Comparison of ENCODE assay signal across 27 mouse cellular contexts in genomic region chr11:81913071-81913470, GRCm38 (mm10). TPM values are rescaled to one million over a fixed set of nuclear protein-coding genes. Genes with fewer than 3 reads are reported as not detected.
DNase-seq lines count a peak whose midpoint lies in the region; ATAC-seq and TF ChIP-seq lines count a peak whose summit lies in the region.
"Had no signal": no experiment of that assay in that cellular context is flagged by ENCODE, and none has a peak within 500 bp of the region (broad histone marks: within the 10 kb centered on the region; RNA-seq: fewer than 3 reads in every experiment).

No protein-coding gene starts in this region.

- no peak for TF ChIP-seq RAD21 in CH12.LX (IDR thresholded peaks at IDR 0.05; ENCODE audit: low read depth, low read length)

- no peak overlapping the region for H3K9ac ChIP-seq in CH12.LX (ENCODE audit: insufficient read depth, low read depth)
- H3K9ac ChIP-seq: forebrain, embryonic 13.5 days; heart, embryonic 12.5 days; heart, embryonic 15.5 days; hindbrain, embryonic 12.5 days; hindbrain, embryonic 15.5 days had no signal

- in situ Hi-C loops in CH12.LX (cut with MboI; ENCODE audit: low pct_ligation_motif_present, low pct_unique_long_range_greater_than_20kb, low sequenced_read_pairs) = no loop called here

- H3K4me1 ChIP-seq in CH12.LX (ENCODE audit: control insufficient read depth in 1 of 2, insufficient read depth in 2 of 2) = peaks cover 3 to 27% of the 10 kb centered on the region in 2 experiments; a peak in 3 of 4 replicates
- H3K4me1 ChIP-seq: forebrain, embryonic 10.5 days; heart, embryonic 12.5 days; heart, embryonic 15.5 days had no signal

- peaks cover 5% of the 10 kb centered on the region for H3K27me3 ChIP-seq in CH12.LX (replicated peaks)
- no peaks in the 10 kb centered on the region for H3K27me3 ChIP-seq in splenic B cell, adult 2 months (ENCODE audit: control insufficient read depth, insufficient read depth, low read length, poor library complexity, severe bottlenecking)
- H3K27me3 ChIP-seq: forebrain, embryonic 13.5 days; heart, embryonic 12.5 days; heart, embryonic 15.5 days; hindbrain, embryonic 12.5 days; hindbrain, embryonic 15.5 days had no signal

- no peaks in the 10 kb centered on the region for H3K79me2 ChIP-seq in CH12.LX (replicated peaks; ENCODE audit: control insufficient read depth, extremely low read depth, insufficient read depth, poor library complexity, severe bottlenecking)

- peak; percentile 1 to 16 for DNase-seq in spleen, postnatal 36 days (ENCODE audit: low spot score in 2 of 2)
- DNase-seq in spleen, adult 18-20 months = no peak
- DNase-seq in CH12.LX (ENCODE audit: extremely low read depth) = peak; percentile 55
- DNase-seq in splenic B cell, adult 2 months (ENCODE audit: low read depth, low spot score) = peak; percentile 48
- no peak for DNase-seq in left cerebral cortex, postnatal 36 days (ENCODE audit: low spot score in 2 of 2)
- no peak for DNase-seq in cerebellum, postnatal 25 days
- no peak for DNase-seq in layer of hippocampus, adult 11-12 months (ENCODE audit: low spot score)
- DNase-seq: adrenal gland, adult 2 months; adrenal gland, postnatal 14 days; cerebellum, adult 11 months; cerebellum, adult 2 months; cerebellum, adult 9-11 months; cerebellum, postnatal 36 days; gastrocnemius, postnatal 10 days; heart, postnatal 10 days; heart, postnatal 4 days had no signal

- peak; percentile 25 to 57; a peak in 2 of 4 replicates for ATAC-seq in hematopoietic stem cell, adult 5-6 weeks (replicated peaks in 1 of 2; ENCODE audit: insufficient read depth in 1 of 2, low FRiP score in 2 of 2, low TSS enrichment in 1 of 2, low read depth in 1 of 2, poor library complexity in 2 of 2, severe bottlenecking in 2 of 2)
- ATAC-seq: forebrain, embryonic 13.5 days; forebrain, embryonic 16.5 days had no signal

- dilution Hi-C loops in CH12.LX (cut with MboI; ENCODE audit: extremely low pct_ligation_motif_present, extremely low pct_unique_long_range_greater_than_20kb, low sequenced_read_pairs) = no loop called here

- no peaks in the 10 kb centered on the region for H3K36me3 ChIP-seq in CH12.LX (replicated peaks in 1 of 2; ENCODE audit: control insufficient read depth in 1 of 2, insufficient read depth in 1 of 2, low read length in 1 of 2)
- no peaks in the 10 kb centered on the region for H3K36me3 ChIP-seq in splenic B cell, adult 2 months (ENCODE audit: control insufficient read depth, insufficient read depth, low read length, poor library complexity, severe bottlenecking)
- H3K36me3 ChIP-seq: forebrain, embryonic 10.5 days; heart, embryonic 12.5 days; heart, embryonic 15.5 days; hindbrain, embryonic 12.5 days; hindbrain, embryonic 15.5 days had no signal

- TF ChIP-seq CTCF in CH12.LX (conservative IDR thresholded peaks at IDR 0.05 in 1 of 2, IDR thresholded peaks at IDR 0.05 in 1 of 2; ENCODE audit: low read depth in 2 of 2, low read length in 2 of 2) = no peak

- no peak overlapping the region for H3K4me3 ChIP-seq in CH12.LX (replicated peaks in 1 of 3; ENCODE audit: low read depth in 2 of 3, low read length in 2 of 3, poor library complexity in 1 of 3)
- H3K4me3 ChIP-seq: forebrain, embryonic 10.5 days; forebrain, embryonic 13.5 days; heart, embryonic 12.5 days; heart, embryonic 15.5 days; hindbrain, embryonic 12.5 days; hindbrain, embryonic 15.5 days had no signal

- no peak overlapping the region for H3K4me2 ChIP-seq in CH12.LX (ENCODE audit: insufficient read depth, low read depth, poor library complexity, severe bottlenecking)
- H3K4me2 ChIP-seq: forebrain, embryonic 13.5 days; heart, embryonic 12.5 days; heart, embryonic 15.5 days; hindbrain, embryonic 12.5 days; hindbrain, embryonic 15.5 days had no signal

- TF ChIP-seq POLR2A in CH12.LX (IDR thresholded peaks at IDR 0.05; ENCODE audit: low read depth, low read length) = no peak

- TF ChIP-seq EP300 in CH12.LX (IDR thresholded peaks at IDR 0.05; ENCODE audit: low read length) = peak; percentile 56

- H3K9me3 ChIP-seq in CH12.LX (replicated peaks; ENCODE audit: low read length) = no peaks in the 10 kb centered on the region
- H3K9me3 ChIP-seq: forebrain, embryonic 10.5 days; forebrain, embryonic 13.5 days; heart, embryonic 12.5 days; heart, embryonic 15.5 days; hindbrain, embryonic 12.5 days; hindbrain, embryonic 15.5 days had no signal

- intact Hi-C loops in left cerebral cortex, postnatal 36 days (cut with DNase I) = no loop called here

- no peak overlapping the region for H3K27ac ChIP-seq in CH12.LX (ENCODE audit: insufficient read depth, low read depth)
- H3K27ac ChIP-seq: forebrain, embryonic 10.5 days; forebrain, embryonic 13.5 days; heart, embryonic 15.5 days; hindbrain, embryonic 12.5 days; hindbrain, embryonic 15.5 days had no signal

TF ChIP-seq in CH12.LX, 34 proteins besides CTCF, POLR2A, EP300 and RAD21:
- peak; percentile 56; the same call in 1 of the 2 replicates for TF ChIP-seq IRF4 (IDR thresholded peaks at IDR 0.05; ENCODE audit: low read depth, low read length)
- no peak for TF ChIP-seq E2F4 (IDR thresholded peaks at IDR 0.05; ENCODE audit: insufficient replicate concordance, low read depth, low read length)
TF ChIP-seq in CH12.LX: peak in this region for 1.

RNA-seq across cellular contexts. Expression of gene 5530401A14Rik, which starts 52.6 kb away (rescaled TPM):
- total RNA-seq in CH12.LX (2012; rRNA removed) = not detected in 2 replicates
- total RNA-seq in CH12.LX (2014; rRNA removed) = not detected in 2 replicates
- polyA plus RNA-seq in CH12.LX (2012; ENCODE audit: insufficient read length, low read depth) = not detected in 2 replicates
- not detected in 2 replicates for total RNA-seq in hematopoietic stem cell, adult 5-6 weeks (2017)
- total RNA-seq in left cerebral cortex, postnatal 36 days (2021) = under 1 TPM in 1 of 2 experiments, not detected in 1; 0.15 TPM
- total RNA-seq: adrenal gland, postnatal 14 days; MEL had no signal
- polyA plus RNA-seq: adrenal gland, adult 2 months; cerebellum, adult 2 months; embryonic facial prominence, embryonic 14.5 days; forebrain, embryonic 10.5 days; heart, embryonic 12.5 days; heart, embryonic 15.5 days; intestine, embryonic 14.5 days had no signal

RNA-seq across cellular contexts. Expression of gene Asic2, which starts 55.2 kb away (rescaled TPM):
- total RNA-seq in CH12.LX (2012; rRNA removed) = not detected in 2 replicates
- total RNA-seq in CH12.LX (2014; rRNA removed) = not detected in 2 replicates
- not detected in 2 replicates for polyA plus RNA-seq in CH12.LX (2012; ENCODE audit: insufficient read length, low read depth)
- total RNA-seq in hematopoietic stem cell, adult 5-6 weeks (2017) = not detected in 2 replicates
- 10 to 100 TPM; 73.7 to 79.1 TPM for total RNA-seq in left cerebral cortex, postnatal 36 days (2021)
- total RNA-seq: heart, postnatal 10 days; MEL had no signal
- polyA plus RNA-seq: heart, embryonic 15.5 days had no signal

Comparison
In these comparisons a context has a peak if more than half of its experiments do, and no peak if none do; other contexts are left out.
1. DNase-seq: peak in spleen, postnatal 36 days (2 of 2), CH12.LX (single experiment) and splenic B cell, adult 2 months (single experiment); none in spleen, adult 18-20 months (0 of 2), left cerebral cortex, postnatal 36 days (0 of 2), cerebellum, postnatal 25 days (0 of 2) and layer of hippocampus, adult 11-12 months (single experiment).
2. RNA of gene Asic2, which starts 55.2 kb away (total RNA-seq): 73.7 to 79.1 TPM in left cerebral cortex, postnatal 36 days; not detected in CH12.LX and not detected in hematopoietic stem cell, adult 5-6 weeks; every median in the first group is over 10 times any median in the second.